Mouse (Mus musculus): ENCODE data around the gene 1700088E04Rik. TPM values are rescaled to one million over a fixed set of nuclear protein-coding genes. Genes with fewer than 3 reads are reported as not detected.

1700088E04Rik gene
- polyA plus RNA-seq, 1 experiment from 2014 or later, result 0.96 TPM

DNA sequence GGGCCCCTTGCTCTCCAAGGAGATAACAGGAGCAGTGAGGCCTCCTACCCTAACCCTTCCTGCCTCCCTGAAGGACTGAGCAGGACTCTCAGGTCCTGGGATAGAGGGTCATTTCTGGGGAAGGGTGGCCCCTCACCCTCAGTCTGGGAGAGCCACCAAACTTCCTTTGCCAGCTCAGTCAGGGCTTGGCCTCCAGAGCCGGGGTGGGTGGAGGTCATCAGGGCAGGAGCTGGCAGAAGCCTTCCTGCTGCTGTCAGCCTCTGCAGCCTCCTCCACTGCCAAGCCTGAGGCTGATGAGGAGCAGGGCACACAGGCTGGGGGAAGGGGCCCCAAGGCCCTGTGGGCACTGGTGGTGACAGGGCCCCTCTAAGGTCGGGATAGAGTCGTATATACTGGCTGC is 14.5 kb upstream of the 1700088E04Rik start:
- Histone ChIP-seq H3K4me1 (ENCODE audit: control insufficient read depth, low read depth, low read length) (no peaks in the 10 kb centered on the region; the same call in 1 of the 2 replicates), H3K27ac (ENCODE audit: low read length) (no peak overlapping the region), H3K36me3 (ENCODE audit: control insufficient read depth, insufficient read depth) (peaks cover 4% of the 10 kb centered on the region; the same call in 1 of the 2 replicates), H3K4me3 (ENCODE audit: low read depth, low read length) (no peak overlapping the region), H3K4me2 (ENCODE audit: low read depth, low read length) (no peak overlapping the region), H3K27me3 (ENCODE audit: control insufficient read depth, insufficient read depth, low read depth, low read length) (0 out of 2 replicates have a peak, but pooled peaks cover 7% of the 10 kb centered on the region), H3K9ac (ENCODE audit: low read depth, low read length) (no peak overlapping the region), H3K9me3 (replicated peaks; ENCODE audit: control insufficient read depth, low read length) (no peaks in the 10 kb centered on the region)
- 26% methylated on average over 3 of the region's 3 CpGs for WGBS (ENCODE audit: insufficient replicate concordance)
- no peak for ATAC-seq (ENCODE audit: low read depth)

DNA sequence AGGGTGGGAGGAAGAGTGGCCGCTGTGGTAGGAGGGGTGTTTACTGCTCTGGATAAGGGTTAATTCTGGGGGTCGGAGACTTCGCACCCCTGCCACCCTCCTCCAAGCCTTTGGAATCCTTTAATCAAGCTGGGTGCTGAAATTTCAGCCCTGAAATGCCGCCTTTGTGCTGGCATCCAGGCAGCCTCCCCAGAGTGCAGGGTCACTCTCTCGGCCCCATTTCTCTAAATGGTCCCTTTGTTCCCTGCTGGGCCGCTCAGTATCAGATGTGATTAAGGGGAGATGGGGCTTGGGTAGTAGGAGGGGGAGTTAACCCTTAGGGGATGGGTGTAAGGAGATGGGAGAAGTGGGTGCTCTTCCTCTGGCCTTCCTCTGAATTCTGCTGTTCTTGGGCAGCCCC is 11.7 kb upstream of the 1700088E04Rik start:
- Histone ChIP-seq H3K4me3 (ENCODE audit: low read depth, low read length) (no peak overlapping the region), H3K27ac (ENCODE audit: low read length) (no peak overlapping the region), H3K27me3 (ENCODE audit: control insufficient read depth, insufficient read depth, low read depth, low read length) (no peaks in the 10 kb centered on the region), H3K4me2 (ENCODE audit: low read depth, low read length) (no peak overlapping the region), H3K9ac (ENCODE audit: low read depth, low read length) (no peak overlapping the region), H3K9me3 (replicated peaks; ENCODE audit: control insufficient read depth, low read length) (no peaks in the 10 kb centered on the region), H3K4me1 (ENCODE audit: control insufficient read depth, low read depth, low read length) (no peaks in the 10 kb centered on the region; the same call in 1 of the 2 replicates), H3K36me3 (ENCODE audit: control insufficient read depth, insufficient read depth) (peaks cover 7% of the 10 kb centered on the region)
- 73% methylated on average over 6 of the region's 6 CpGs for WGBS (ENCODE audit: insufficient replicate concordance)
- ATAC-seq (ENCODE audit: low read depth), result no peak

DNA sequence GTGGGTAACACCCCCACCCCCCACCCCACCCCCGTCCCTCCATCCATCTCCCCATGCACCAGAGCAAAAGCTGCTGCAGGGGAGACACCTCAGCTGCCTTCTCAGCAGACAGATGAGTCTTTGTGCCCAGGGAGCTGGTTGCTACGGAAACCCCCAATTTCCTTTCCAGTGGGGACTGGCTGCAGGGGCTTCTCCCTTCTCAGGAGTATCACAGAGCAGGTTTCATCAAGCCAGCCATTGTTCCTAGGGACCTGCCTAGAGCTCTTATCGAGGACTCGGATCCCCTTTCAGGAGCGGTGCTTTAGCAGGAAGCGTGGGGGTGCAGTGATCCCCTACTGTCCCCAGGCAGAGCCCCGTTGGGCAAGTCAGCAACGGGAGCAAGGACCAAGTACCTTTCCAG is 10.8 kb upstream of the 1700088E04Rik start:
- H3K4me2 ChIP-seq (ENCODE audit: low read depth, low read length), result no peak overlapping the region
- no peaks in the 10 kb centered on the region; the same call in 1 of the 2 replicates for H3K4me1 ChIP-seq (ENCODE audit: control insufficient read depth, low read depth, low read length)
- no peaks in the 10 kb centered on the region for H3K9me3 ChIP-seq (replicated peaks; ENCODE audit: control insufficient read depth, low read length)
- H3K27ac ChIP-seq (ENCODE audit: low read length), result no peak overlapping the region
- no peak for ATAC-seq (ENCODE audit: low read depth)
- peaks cover 15% of the 10 kb centered on the region for H3K36me3 ChIP-seq (ENCODE audit: control insufficient read depth, insufficient read depth)
- H3K27me3 ChIP-seq (ENCODE audit: control insufficient read depth, insufficient read depth, low read depth, low read length), result no peaks in the 10 kb centered on the region
- H3K4me3 ChIP-seq (ENCODE audit: low read depth, low read length), result no peak overlapping the region
- WGBS (ENCODE audit: insufficient replicate concordance), result 79% methylated on average over 8 of the region's 8 CpGs
- H3K9ac ChIP-seq (ENCODE audit: low read depth, low read length), result no peak overlapping the region

DNA sequence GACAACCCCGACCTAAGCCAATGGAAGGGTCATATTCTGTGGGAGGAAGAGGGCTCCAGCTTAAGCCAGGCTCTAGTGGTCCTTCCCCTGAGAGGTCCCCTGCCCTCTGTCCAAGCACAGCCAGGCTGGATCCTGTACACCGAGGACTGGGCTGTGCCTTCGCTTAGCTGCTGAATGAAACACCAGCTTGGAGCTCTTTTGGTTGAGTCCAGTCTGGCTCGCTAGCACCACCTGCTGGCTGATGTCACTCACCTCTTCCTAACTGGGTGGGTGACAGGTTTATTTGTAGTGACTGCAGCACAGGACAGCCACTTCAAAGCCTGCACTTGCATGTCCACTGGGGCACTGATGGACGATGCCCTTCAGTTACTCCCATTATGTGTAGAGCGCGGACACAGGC is 7.5 kb upstream of the 1700088E04Rik start:
- Histone ChIP-seq H3K27me3 (ENCODE audit: control insufficient read depth, insufficient read depth, low read depth, low read length) (no peaks in the 10 kb centered on the region), H3K4me3 (ENCODE audit: low read depth, low read length) (no peak overlapping the region), H3K4me2 (ENCODE audit: low read depth, low read length) (no peak overlapping the region), H3K9me3 (replicated peaks; ENCODE audit: control insufficient read depth, low read length) (no peaks in the 10 kb centered on the region), H3K9ac (ENCODE audit: low read depth, low read length) (no peak overlapping the region), H3K36me3 (ENCODE audit: control insufficient read depth, insufficient read depth) (peaks cover 24% of the 10 kb centered on the region), H3K27ac (ENCODE audit: low read length) (no peak overlapping the region), H3K4me1 (ENCODE audit: control insufficient read depth, low read depth, low read length) (no peaks in the 10 kb centered on the region; the same call in 1 of the 2 replicates)
- ATAC-seq (ENCODE audit: low read depth), result 0 out of 2 replicates have a peak, but pooled peaks have one; percentile 48
- 46% methylated on average over 7 of the region's 7 CpGs for whole genome bisulfite sequencing (ENCODE audit: insufficient replicate concordance)

DNA sequence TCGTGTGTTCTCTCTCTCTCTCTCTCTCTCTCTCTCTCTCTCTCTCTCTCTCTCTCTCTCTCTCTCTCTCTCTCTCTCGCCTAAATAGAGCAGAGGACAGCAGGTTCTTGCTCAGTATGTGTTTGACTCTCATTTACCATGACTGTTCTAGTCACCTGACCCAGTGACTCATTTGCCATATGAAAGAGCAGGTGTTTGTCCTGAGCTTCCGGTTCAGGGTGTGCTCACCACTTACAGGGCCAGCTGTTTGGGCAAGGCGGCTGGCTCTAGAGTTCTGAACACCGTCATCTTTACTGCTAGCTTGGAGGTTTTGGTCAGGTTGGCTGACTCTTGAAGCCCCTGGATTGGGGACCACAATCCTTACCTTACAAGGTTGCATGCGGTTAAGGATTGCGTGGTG is 4.5 kb upstream of the 1700088E04Rik start:
- Histone ChIP-seq H3K27ac (ENCODE audit: low read length) (no peak overlapping the region), H3K9me3 (replicated peaks; ENCODE audit: control insufficient read depth, low read length) (no peaks in the 10 kb centered on the region), H3K4me2 (ENCODE audit: low read depth, low read length) (no peak overlapping the region), H3K4me1 (ENCODE audit: control insufficient read depth, low read depth, low read length) (peaks cover 13% of the 10 kb centered on the region), H3K9ac (ENCODE audit: low read depth, low read length) (no peak overlapping the region), H3K4me3 (ENCODE audit: low read depth, low read length) (no peak overlapping the region), H3K36me3 (ENCODE audit: control insufficient read depth, insufficient read depth) (peaks cover 20% of the 10 kb centered on the region), H3K27me3 (ENCODE audit: control insufficient read depth, insufficient read depth, low read depth, low read length) (no peaks in the 10 kb centered on the region)
- no peak for ATAC-seq (ENCODE audit: low read depth)
- WGBS (ENCODE audit: insufficient replicate concordance), result 80% methylated on average over 7 of the region's 7 CpGs

- 66% methylated on average over 8 of the region's 8 CpGs for WGBS (ENCODE audit: insufficient replicate concordance)
- Histone ChIP-seq H3K9me3 (replicated peaks; ENCODE audit: control insufficient read depth, low read length) (no peaks in the 10 kb centered on the region), H3K4me1 (ENCODE audit: control insufficient read depth, low read depth, low read length) (peaks cover 15% of the 10 kb centered on the region), H3K4me2 (ENCODE audit: low read depth, low read length) (no peak overlapping the region), H3K27ac (ENCODE audit: low read length) (no peak overlapping the region), H3K4me3 (ENCODE audit: low read depth, low read length) (no peak overlapping the region), H3K27me3 (ENCODE audit: control insufficient read depth, insufficient read depth, low read depth, low read length) (no peaks in the 10 kb centered on the region), H3K9ac (ENCODE audit: low read depth, low read length) (no peak overlapping the region), H3K36me3 (ENCODE audit: control insufficient read depth, insufficient read depth) (peaks cover 20% of the 10 kb centered on the region)
- no peak for ATAC-seq (ENCODE audit: low read depth)
These were observed 3.0 kb upstream of the 1700088E04Rik start for GRCm38 (mm10) chr15:79144021-79144420.

DNA sequence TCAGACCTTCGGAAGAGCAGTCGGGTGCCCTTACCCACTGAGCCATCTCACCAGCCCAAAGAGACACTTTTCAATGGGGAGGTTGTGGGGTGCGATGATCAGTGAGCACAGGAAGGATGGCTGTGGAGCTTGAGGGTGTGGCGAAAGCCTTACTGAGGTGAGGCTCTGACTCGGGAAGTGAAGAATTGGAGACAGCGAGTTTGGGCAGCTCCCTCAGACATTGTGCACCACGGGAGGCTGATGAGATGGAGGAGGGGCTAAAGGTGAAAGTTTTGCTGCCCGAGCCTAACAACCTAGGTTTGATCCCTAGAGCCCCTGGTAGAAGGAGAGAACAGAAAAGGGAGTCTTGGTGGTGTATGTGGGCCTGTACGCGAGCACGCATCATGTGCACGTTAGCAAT is 2.3 kb upstream of the 1700088E04Rik start:
- no peaks in the 10 kb centered on the region for H3K9me3 ChIP-seq (replicated peaks; ENCODE audit: control insufficient read depth, low read length)
- no peaks in the 10 kb centered on the region for H3K27me3 ChIP-seq (ENCODE audit: control insufficient read depth, insufficient read depth, low read depth, low read length)
- no peak overlapping the region for H3K9ac ChIP-seq (ENCODE audit: low read depth, low read length)
- no peak for ATAC-seq (ENCODE audit: low read depth)
- peaks cover 15% of the 10 kb centered on the region for H3K4me1 ChIP-seq (ENCODE audit: control insufficient read depth, low read depth, low read length)
- WGBS (ENCODE audit: insufficient replicate concordance), result 77% methylated on average over 12 of the region's 12 CpGs
- H3K27ac ChIP-seq (ENCODE audit: low read length), result no peak overlapping the region
- no peak overlapping the region for H3K4me3 ChIP-seq (ENCODE audit: low read depth, low read length)
- H3K36me3 ChIP-seq (ENCODE audit: control insufficient read depth, insufficient read depth), result peaks cover 20% of the 10 kb centered on the region
- no peak overlapping the region for H3K4me2 ChIP-seq (ENCODE audit: low read depth, low read length)

DNA sequence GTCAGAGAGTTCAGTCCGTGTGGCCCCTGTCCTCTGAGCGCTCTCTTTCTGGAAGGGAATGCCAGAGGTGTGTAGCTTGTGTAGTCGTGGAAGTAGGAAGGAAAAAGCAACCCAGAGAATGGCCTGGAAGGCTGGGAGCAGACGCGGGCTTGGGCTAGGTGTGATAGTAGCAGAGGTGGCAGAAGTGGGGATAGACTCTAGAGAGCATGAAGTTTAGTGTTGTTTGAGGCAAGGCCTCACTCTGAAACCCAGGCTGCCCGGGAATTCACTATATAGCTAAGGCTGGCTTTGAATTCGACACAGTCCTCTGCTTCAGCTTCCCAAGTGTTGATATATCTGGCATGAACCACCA is 489 bp upstream of the 1700088E04Rik start:
- ATAC-seq (ENCODE audit: low read depth), result peak; percentile 47
- peaks cover 7% of the 10 kb centered on the region; the same call in 1 of the 2 replicates for H3K36me3 ChIP-seq (ENCODE audit: control insufficient read depth, insufficient read depth)
- under 1% methylated on average over 7 of the region's 7 CpGs for WGBS (ENCODE audit: insufficient replicate concordance)

GRCm38 (mm10) chr15:79139640-79140039 is 1.4 kb downstream of the 1700088E04Rik start:
- no peak overlapping the region for H3K9ac ChIP-seq (ENCODE audit: low read depth, low read length)
- WGBS (ENCODE audit: insufficient replicate concordance), result 46% methylated on average over 10 of the region's 10 CpGs
- H3K27ac ChIP-seq (ENCODE audit: low read length), result no peak overlapping the region
- H3K27me3 ChIP-seq (ENCODE audit: control insufficient read depth, insufficient read depth, low read depth, low read length), result no peaks in the 10 kb centered on the region
- no peak overlapping the region for H3K4me2 ChIP-seq (ENCODE audit: low read depth, low read length)
- no peaks in the 10 kb centered on the region for H3K36me3 ChIP-seq (ENCODE audit: control insufficient read depth, insufficient read depth)
- H3K9me3 ChIP-seq (replicated peaks; ENCODE audit: control insufficient read depth, low read length), result no peaks in the 10 kb centered on the region
- ATAC-seq (ENCODE audit: low read depth), result no peak
- H3K4me1 ChIP-seq (ENCODE audit: control insufficient read depth, low read depth, low read length), result peaks cover 15% of the 10 kb centered on the region
- H3K4me3 ChIP-seq (ENCODE audit: low read depth, low read length), result no peak overlapping the region

More for the DNA sequence above, 489 bp upstream of the 1700088E04Rik start:
- Histone ChIP-seq H3K4me2 (ENCODE audit: low read depth, low read length) (peak overlapping the region; percentile 88), H3K27ac (ENCODE audit: low read length) (peak overlapping the region; percentile 31; the same call in 1 of the 2 replicates), H3K9me3 (replicated peaks; ENCODE audit: control insufficient read depth, low read length) (no peaks in the 10 kb centered on the region), H3K4me3 (ENCODE audit: low read depth, low read length) (peak overlapping the region; percentile 70), H3K9ac (ENCODE audit: low read depth, low read length) (peak overlapping the region; percentile 73), H3K27me3 (ENCODE audit: control insufficient read depth, insufficient read depth, low read depth, low read length) (no peaks in the 10 kb centered on the region), H3K4me1 (ENCODE audit: control insufficient read depth, low read depth, low read length) (peaks cover 15% of the 10 kb centered on the region)
